Mouse (Mus musculus): Measurements from ENCODE around the gene Odf4.
A peak's percentile ranks its signal among the peaks of the same experiment; 100 is the strongest.
"Not testable (repeated sequence)": the region's sequence is repeated elsewhere in the genome, so short reads cannot be mapped to it uniquely, and the experiment has no call there.

Gene Odf4

DNA sequence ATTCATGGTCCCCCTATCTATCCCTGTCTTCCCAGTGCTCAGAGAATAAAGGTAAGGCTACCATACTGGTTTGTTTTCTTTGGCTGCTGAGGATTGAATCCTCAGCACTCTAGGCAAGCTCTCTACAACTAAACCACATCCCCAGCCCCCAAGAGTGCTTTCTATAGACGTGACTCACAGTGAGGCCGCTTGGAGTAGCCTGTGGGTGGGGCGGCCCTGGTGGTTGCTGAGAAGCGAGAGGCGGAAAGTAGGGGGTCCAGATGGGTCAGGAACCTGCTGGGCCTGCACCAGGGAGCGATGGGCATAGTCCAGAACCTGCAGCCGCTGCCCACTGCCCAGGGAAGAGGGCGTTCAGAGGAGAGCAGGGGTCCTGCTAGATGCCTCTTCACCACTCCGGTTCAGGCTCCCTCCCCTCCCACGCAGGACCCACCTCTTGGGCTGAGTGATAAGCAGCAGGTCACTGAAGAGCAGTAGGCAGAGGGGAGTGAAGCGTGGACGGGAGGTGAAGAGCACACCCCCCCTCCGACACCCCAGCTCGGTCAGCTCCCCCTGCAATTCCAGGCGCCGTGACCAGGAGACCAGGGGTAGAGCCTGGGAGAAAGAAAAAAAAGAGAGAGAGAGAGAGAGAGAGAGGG is 20.0 kb upstream of the Odf4 start:
- peak; percentile 57 to 65 for DNase-seq (ENCODE audit: low spot score in 2 of 2)

DNA sequence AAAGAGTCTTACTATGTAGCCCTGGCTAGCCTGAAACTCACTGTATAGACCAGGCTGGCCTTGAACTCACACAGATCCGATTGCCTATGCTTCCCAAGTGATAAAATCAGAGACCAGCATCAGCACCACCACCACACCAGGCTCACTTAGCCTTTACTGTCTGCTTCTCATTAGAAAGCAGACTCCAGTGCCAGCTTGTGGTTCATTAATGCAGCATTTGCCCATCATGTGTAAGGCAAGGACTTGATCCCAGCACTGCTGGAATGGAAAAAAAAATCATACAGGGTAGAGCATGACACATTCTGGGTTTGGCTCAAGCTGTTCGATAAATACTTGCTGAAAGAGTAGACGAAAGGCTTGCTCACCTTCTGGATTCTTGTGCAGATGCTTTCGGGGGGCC is 19.1 kb upstream of the Odf4 start:
- no peak for DNase-seq (ENCODE audit: low spot score in 2 of 2)

DNA sequence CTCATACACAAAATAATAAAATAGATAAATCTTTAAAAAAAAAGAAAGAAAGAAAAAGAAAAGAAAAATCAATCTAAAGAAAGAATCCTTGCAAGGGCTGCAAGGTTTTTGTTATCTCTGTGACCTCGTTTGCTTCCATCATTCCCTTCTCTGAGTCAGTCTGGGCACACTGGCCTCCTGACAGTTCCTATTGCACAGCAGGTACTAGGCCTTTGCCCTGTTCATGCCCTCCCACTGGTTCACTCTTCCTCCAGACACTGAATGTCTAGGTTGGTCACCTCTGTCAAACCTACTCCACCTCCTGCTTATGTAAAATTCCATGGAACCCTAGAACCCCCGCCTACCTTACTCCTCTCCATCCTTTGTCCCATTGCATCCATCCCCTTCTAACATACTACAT is 18.4 kb upstream of the Odf4 start:
- no peak for DNase-seq (ENCODE audit: low spot score in 2 of 2)

DNA sequence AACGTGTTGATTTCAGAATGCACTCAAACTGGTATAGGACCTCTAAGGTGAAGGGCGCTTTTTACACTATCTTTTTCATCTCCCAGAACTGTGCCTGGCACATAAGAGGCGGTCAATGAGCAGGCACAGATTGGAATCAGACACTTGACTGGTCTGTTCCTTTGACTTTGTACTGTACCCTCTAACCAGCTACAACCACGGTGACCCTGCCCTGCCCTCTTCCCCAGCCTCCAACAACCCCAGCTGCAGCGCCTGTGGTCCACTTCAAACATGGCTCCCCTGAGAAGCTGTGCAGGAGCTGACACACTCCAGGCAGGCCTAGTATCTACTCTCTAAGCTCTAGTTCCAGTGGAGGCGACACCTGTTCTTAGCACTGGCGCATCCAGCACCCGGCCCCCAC is 15.8 kb upstream of the Odf4 start:
- DNase-seq (ENCODE audit: low spot score in 2 of 2): no peak

DNA sequence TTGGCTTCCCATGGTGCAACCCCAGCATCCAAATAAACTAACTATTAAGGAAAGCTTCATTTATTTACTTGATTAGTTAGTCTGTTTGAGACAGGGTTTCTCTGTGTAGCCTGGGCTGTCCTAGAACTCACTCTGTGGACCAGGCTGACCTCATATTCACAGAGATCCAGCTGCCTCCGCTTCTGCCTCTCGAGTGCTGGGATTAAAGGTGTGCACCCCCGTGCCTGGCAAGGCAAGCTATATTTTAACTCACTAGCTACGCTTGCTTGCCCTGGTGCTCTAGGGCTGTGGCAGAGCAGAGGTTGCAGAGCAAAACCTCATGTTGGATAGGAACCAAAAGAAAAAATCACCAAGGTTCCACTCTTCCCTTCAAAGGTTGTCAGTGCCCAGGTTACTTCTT is 13.6 kb upstream of the Odf4 start:
- no peak for DNase-seq (ENCODE audit: low spot score in 2 of 2)

DNA sequence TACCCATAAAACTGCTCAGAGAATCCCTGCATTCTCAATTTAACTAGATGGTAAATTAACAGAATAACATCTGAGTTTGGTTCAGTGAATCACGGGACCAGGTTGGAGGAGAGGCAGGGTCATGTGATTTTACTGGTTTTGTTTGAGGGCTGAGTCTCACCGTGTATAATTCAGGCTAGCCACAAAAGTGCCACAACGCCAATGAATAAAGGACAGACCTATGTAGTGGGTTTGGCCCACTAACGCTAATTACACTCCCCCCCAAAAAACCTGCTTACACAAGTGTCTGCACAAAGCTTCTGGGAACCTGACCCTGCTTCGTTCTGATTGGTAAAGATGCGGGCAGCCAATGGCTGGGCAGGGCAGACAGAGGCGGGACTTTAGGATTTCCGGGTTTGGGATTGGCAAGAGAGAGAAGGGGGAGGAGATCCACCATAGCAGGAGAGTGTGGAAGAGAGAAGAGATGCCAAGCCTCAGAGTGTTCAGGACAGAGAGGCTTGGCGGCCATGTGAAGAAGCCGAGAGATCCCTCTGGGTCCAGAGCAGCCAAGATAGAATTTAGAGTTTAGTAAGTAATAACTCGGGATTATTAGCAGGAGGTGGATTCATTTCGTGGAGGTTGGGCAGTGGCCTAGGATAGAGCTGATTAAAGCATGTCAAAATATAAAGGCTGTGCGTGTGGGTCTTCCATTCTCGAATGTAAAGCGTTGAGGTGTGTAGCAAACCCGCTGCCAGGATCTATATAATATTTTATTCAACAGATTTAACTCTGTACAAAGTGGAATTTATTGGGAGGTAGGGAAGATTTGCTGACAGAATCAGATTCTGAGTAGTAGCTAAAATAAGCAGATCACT is 12.8 kb upstream of the Odf4 start:
- DNase-seq (ENCODE audit: low spot score in 2 of 2): peak; percentile 88 to 90

DNA sequence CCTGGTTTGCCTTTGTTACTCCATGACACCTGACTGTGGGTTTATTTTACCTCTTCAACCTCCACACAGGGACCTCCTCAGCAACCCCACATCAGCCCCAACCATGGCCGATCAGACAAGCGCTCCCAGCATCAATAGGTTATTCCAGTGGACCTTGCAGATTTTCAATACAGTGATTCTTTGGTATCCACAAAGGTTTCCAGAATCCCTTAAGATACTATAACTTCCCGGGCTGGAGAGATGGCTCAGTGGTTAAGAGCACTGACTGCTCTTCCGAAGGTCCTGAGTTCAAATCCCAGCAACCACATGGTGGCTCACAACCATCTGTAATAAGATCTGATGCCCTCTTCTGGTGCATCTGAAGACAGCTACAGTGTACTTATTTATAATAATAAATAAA is 10.1 kb upstream of the Odf4 start:
- DNase-seq (ENCODE audit: low spot score in 2 of 2): not testable (repeated sequence)

DNA sequence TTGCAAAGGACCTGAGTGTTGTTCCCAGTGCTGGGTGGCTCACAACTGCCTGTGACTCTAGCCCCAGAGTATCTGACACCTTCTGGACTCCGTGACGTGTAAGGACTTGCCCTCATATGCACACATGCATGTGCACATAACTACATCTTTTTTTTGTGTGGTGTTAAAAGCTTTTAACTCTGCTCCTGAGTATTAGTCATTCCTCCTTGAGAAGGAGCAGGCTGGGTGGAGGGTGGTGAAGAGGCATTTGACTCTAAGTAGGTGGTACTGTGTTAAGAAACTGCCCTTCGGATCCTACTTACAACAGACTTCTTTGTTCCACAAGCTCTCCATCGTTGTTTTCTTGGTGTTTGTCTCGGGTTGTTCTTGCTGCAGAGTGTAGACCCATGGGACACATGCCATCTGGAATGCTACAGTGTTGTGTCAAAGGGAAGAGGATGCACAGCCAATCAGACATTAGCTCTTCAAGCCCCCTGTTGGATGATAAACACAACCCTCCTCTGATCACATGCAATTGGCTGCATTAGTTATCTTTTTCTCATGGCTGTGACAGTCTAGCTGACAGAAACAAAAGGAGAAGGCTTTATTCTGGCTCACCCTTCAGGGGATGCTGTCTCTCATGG is 7.1 kb upstream of the Odf4 start:
- no peak for DNase-seq (ENCODE audit: low spot score in 2 of 2)

DNA sequence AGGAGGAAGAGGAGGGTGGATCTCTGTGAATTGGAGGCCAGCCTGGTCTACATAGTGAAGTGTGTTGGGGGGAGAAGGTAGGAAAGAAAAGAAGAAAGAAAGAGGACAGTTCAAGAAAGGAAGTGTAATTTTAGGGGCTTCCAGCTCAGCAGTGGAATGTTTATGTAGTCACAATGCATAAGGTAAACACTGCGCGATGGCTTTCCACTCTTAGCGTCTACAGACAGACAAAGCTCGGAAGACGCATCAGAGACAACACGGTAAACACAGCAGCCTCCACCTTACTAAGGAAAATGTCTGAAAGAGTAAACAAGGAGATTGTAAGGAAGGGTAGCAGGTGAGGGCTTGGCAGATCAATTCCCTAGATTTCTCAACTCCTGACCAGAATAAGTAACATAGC is 3.1 kb upstream of the Odf4 start:
- no peak for DNase-seq (ENCODE audit: low spot score in 2 of 2)

DNA sequence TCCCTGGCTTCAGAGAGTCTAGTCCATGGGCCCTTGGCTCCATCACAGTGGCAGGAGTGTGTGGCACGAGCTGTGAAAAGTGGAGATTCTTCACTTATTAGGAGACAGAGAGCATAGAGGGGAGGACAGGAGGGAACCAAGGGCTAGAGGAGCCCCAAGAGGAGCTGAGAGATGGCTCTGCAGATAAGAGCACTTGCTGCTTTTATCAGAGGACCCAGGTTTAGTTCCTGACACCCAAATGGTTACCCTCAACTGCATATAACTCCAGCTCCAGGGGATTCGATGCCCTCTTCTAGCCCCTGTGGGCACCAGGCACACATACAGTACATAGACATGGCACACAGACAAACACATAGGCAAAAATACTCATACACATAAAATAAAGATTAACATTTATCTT is 2.1 kb downstream of the Odf4 start:
- no peak for DNase-seq (ENCODE audit: low spot score in 2 of 2)

DNA sequence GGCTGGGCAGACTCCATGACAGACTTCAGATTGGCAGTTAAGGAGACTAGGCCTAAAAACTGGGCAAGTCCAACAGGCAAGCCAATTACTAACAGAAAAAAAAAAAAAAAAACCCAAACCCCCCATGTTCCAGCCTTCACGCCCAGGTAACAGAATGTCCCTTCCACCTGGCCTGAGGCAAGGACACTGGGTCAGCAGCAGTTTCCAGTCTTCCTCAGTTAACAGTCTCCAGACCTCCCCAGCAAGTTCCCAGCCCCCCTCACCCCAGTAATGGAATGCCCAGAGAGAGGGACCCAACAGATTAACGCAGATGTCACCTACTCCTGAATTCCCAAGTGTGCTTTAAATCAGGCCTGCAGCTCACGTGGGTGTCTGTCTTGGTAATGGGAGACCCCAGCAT is 3.7 kb downstream of the Odf4 start:
- DNase-seq (ENCODE audit: low spot score in 2 of 2): no peak

DNA sequence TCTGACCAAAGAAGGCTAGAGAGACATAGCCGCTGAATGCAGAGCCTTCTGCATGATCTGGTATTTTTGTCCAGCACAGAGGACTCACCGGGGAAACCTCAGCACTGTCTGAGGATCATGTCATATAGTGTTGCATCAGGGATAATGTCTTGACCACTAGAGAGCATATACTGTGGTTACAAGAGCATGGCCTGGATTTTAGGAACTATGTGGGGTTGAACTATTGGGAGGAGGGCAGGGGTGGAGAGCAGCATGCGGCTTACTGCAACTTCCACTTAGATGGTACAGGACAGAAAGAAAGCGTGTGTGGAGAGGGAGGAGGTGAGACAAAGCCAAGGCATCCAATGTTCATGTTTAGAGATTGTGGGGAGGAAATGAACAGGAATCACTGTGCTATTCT is 12.3 kb downstream of the Odf4 start:
- no peak for DNase-seq (ENCODE audit: low spot score in 2 of 2)

DNA sequence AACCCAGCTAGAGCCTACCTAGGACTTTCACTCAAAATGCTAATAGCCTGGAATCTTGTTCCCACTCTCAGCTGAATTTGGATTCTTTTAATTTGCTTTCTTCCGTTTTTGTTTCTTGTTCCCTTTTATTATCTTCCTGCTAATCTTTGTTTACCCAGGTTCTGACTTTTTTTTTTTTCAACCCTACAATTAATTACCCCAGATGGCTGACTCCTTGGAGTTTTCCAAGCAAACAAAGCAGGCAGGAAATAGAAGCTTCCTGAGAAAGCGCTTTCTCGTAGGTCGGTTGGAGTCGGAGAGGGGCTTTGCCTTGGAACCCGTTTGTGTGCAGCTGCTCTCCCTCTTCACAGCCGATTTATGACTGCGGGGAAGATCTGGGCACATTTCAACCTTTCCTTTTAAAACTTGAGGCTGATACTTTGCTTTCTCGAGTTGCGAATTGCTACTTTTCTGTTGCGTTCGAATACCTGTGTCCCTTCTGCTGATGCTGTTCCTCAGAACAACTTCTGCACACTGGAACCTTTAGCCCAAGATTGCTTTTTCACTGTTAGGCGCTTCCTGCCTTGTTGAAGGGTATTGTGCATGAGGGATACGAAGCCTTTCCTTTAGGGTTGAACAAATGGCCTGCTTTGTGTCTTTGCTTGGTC is 15.2 kb downstream of the Odf4 start:
- no peak for DNase-seq (ENCODE audit: low spot score in 2 of 2)

DNA sequence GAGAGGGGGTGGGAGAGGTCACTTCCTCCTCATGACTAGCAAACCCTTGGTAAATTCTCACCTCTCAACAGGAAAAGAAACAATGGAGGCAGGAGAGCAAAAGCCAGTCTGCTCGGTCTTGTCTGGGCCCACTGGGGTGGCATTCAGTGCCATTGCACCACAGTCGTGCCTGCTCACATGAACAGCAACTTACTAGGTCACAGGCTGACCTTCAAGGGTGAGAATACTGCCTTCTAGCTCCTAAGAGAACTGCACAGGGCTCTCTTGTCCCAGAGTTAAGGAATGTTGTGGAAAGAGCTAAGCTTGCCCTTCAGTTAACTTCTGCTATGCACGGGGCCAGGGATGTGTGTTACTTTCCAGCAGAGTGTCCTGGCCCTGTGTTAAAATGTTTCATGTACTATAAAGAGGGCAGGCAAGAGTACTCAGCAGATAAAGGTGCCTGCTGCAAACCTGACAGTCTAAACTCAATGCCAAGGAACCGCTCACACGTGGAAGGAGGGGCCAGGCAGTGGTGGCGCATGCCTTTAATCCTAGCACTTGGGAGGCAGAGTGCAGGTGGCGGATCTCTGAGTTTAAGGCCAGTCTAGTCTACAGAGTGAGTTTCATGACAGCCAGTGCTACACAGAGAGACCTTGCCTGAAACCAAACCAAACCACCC is 17.9 kb downstream of the Odf4 start:
- no peak for DNase-seq (ENCODE audit: low spot score in 2 of 2)

DNA sequence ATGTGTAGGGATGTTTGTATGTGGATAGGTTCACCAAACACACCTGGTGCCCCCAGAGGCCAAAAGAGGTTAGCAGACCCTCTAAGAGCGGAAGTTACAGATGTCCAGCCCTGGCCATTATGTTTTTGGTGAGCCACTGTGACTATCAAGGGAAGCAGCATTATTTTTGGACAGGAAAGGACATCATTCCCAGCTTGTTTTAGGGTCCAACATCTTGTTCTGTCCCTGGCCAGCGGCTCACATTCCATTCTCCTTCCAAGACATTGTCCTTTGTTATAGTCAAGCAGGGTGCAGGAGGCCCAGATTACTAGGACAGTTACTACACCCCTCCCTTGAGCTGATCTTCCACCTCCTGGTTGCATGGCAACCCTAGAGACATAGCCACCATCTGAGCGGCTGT is 19.6 kb downstream of the Odf4 start:
- DNase-seq (ENCODE audit: low spot score in 2 of 2): no peak

DNA sequence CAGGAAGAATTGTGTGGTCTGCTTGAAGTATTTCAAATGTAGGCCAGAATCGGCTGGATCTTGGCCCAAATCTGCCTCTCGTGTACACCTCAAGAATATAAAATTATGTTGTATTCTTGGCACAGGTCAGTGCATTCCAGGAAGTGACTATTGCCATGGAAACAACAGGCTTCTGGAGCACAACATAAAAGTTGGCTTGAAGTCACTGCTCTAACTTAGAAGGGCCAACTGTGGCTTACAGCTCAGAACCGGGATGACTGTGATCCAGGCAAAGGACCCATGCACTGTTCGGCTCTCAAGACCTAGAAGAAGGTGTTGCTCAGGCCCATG is 20.5 kb downstream of the Odf4 start:
- no peak for DNase-seq (ENCODE audit: low spot score in 2 of 2)

DNA sequence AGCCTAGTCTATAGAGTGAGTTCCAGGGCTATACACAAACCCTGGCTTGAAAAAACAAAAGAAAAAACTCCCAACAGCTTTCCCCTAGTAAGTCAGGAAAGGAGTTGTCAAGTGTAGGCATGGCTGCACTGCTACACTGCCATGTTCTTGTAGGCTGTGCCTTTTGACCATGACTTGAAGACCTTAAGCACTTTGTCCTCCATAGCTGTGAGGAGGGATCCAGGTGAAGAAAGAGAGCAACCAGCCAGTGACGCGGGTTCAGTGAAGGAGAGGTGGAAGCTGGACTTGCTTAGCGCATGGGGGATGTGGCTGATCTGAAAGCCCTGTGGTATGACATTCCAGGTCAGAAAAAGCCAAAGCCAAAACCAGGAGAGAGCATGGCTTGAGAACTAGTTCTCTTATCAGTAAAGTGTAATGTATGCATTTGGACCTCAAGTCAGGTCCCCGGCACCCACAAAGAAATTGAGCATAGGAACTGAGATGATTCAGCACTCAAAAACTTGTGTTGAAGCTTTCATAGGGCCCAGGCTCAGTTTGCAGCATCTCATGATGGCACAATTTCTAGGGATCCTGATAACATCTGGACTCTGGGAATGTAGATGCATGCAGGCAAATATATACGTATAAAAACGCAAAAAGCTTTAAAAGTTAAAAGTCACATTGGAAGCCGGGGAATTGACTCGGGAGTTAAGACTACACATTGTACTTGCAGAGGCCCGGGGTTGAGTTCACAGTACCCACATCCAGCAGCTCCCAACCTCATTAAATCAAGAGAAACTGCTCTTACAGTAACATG is 21.0 kb downstream of the Odf4 start:
- DNase-seq (ENCODE audit: low spot score in 2 of 2): no peak

DNA sequence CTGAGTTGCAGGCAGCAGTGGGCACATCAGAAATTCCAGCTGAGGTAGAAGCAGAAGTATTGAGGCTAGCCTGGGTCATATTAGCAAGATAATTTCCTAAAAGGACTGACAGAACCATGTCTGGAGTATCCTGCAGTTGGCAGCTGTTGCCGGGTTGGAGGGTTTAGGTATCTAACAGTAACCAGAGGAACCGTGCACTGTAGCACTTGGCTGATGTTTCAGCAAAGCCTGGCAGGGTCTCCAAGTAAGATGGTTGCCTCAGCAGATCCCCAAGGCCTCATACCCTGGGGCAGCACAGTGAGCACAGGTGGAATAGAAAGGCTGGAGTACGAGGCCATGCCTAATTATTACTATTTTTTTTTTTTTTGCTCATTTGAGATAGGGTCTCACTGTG is 21.7 kb downstream of the Odf4 start:
- DNase-seq (ENCODE audit: low spot score in 2 of 2): no peak

DNA sequence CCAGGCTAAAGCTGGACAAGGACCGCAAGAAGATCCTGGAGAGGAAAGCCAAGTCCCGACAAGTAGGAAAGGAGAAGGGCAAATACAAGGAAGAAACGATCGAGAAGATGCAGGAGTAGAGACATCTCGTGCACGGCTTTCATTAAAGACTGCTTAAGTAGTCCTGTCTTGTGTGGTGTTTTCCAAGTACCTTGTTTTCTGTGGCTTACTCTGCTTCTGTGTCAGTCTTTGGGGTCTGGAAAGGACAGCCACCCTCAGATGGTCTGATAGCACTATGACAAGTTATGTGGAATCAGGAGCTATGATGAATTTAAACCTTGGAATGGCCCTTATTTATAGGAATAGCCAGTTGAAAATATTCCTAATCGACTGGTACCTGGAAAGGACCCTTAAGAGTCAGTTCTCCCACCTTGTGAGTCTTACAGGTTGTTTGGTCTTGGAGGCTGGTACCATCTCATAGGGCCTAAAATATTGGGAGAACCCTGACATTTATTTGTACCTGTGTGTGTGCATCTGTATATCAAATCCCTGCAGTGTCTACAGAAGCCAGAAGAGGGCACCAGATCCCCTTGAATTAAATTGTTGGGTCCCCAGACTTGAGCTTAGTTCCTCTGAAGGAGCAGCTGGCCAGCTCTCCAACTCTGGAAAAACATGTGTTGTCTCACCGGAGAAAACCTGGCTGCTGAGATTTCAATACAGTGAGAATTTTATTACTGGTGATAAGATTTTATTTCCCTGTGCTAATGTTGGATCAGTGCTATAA is 22.3 kb downstream of the Odf4 start:
- peak; percentile 77 to 92 for DNase-seq (ENCODE audit: low spot score in 2 of 2)

DNA sequence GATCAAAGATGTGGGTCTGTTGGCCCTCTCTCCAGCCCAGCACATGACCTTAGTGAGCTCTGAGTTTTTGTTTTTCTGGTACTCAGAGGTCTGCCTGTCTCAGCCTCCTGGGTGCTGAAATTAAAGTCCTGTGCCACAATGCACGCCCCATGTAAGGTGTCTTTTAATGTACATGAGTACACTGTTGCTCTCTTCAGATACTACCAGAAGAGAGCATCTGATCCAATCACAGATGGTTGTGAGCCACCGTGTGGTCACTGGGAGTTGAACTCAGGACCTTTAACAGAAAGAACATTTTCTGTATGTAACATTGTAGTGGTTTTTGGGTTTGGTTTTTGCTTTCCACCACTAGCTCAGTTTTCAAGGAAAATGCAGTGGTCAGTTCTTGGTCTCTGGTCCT is 23.1 kb downstream of the Odf4 start:
- DNase-seq (ENCODE audit: low spot score in 2 of 2): no peak

DNA sequence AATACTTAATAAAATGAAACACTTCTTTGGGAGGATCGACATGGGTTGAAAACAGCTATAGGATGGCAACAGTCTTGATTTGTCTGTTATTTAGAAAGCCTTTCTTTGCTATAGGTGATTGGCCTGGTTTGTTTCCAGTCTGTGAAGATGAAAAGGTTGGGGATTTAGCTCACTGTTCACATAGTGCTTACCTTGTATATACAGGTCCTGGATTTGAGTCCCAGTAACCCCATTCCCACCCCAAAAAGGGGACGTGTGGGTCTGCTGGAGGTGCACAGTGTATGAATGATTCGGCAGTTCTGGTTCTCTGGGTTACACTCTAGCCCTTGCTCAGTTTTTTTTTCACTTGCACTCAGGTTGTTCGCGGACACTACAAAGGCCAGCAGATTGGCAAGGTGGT is 24.1 kb downstream of the Odf4 start:
- DNase-seq (ENCODE audit: low spot score in 2 of 2): no peak

All from frontal cortex, postnatal 36 days (tissue).